Mouse (Mus musculus) bone marrow, adult 2 months (tissue): ENCODE data around the gene Psme4.

ENCODE experiments used
- CTCF ChIP-seq: fragments of 200-500 bp; IDR thresholded peaks from 2 replicates; pipeline ENCODE4 v1.5.1; 2011; ENCODE audit warnings: low read length, control low read depth; ENCODE audit not compliant: control insufficient read depth, insufficient read depth
- POLR2A ChIP-seq: fragments of 200-500 bp; IDR thresholded peaks from 2 replicates; pipeline ENCODE4 v1.6.1; 2011; ENCODE audit warnings: low read depth, mild to moderate bottlenecking, control low read depth, low read length, borderline replicate concordance; ENCODE audit not compliant: control insufficient read depth

DNA sequence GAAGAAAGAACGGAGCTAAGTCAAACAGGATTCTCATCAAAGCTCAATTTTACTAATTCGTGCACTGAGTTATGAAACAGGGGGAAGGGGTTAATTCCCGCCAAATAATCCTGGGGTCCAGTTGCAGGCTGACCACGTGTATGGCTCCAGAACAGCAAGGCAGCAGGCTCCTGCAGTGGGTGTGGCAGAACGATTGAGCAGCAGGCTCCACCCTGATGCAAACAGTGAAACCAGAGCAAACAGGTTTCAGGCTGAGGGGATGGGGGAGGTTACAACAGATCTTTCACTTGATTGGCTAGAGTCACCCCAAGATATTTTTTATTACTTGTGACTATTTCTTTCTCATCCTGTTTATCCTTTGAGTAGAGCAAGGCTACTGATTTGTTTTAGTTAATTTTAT, 48.1 kb upstream of the Psme4 start:
- TF ChIP-seq CTCF = no peak
- no peak for TF ChIP-seq POLR2A
